Mouse (Mus musculus) c-Kit-negative CD71-positive TER-119-positive erythroid progenitor cells, embryonic 14.5 days (primary cell): ENCODE data around the gene Olfr855.

Experiments
- DNase-seq: peaks from one replicate; pipeline ENCODE4 v3.0.0-alpha.2; 2013; ENCODE audit warnings: low read depth, low spot score

Gene Olfr855

DNA sequence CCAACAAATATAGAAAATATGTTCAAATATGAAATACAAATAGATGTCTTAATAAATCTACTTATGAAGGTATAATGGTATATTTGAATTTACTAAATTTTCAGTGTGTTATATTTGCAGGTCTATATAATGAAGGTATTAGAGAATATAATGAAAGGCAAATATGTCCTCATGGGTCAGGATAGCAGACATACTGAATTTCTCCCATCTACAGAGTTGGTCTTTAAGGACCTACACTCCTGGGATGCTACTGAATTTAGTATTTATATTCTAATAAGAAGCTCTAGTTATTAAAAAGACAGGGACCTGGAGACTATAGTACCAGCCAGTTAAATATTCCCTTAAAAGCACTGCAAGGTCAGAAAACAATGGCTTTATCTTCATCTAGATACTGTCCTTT, at the start of gene Olfr855:
Olfr855 (plus strand) TSS at position 301 of the 400 bp plus-strand sequence.
- DNase-seq, result no peak

DNA sequence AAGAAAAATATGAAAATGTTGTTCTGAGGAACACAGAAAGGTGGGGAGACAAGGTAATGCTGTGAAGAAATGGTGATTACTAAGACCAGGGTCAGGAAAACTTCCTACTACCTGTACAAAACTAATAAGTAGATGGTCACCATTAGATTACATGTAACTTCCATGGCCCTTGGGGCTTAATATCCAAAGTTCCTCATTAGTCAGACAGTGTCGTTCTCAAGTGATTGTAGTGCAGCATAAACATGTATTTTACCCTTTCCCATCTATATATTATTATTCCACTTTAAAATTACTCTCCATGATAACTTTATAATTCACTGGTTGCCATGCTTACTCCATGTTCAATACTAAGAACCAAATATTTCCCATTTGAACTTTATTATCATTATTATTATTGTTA, 41.4 kb upstream of the Olfr855 start, which contains the start of gene Olfr853:
Olfr853 (minus strand) TSS at position 101 of the 400 bp plus-strand sequence.
- DNase-seq, result no peak

DNA sequence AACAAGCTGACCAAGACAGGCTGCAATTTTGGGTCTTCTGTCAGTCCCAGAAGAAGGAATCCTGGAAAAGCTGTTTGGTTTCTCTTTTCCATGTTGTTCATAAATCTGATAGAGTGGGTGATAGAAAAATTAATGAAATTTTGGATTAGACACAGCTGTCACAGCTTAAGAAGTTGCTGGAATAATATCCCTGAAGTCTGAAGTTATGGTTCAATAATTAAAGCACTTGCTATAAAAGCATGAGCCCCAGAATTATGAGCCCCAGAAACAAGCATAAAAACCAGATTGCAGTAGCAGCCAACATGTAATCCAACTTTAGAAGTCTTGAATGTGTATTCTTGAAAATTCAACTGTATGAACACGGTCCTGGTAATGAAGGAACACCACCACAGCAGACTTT, 15.1 kb upstream of the Olfr855 start, which contains the start of gene Olfr854:
Olfr854 (minus strand) TSS at position 101 of the 400 bp plus-strand sequence.
- DNase-seq, result no peak

DNA sequence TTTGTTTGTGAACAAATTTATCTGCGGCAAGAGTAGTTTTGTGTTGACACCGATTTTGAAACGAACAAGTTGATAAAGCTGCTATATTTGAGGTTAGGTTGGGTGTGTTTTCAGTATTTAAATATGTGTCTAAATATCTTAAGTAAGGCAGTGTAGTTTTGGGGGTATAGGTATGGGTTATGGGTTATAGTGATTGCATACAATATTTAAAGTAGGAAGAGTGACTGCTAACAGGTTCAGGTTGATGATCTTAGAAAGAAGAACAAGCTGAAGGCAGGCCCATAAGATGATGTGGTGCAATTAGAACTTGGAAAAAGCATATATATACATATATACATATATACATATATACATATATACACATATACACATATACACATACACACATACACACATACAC, 38.9 kb downstream of the Olfr855 start:
- no peak for DNase-seq

DNA sequence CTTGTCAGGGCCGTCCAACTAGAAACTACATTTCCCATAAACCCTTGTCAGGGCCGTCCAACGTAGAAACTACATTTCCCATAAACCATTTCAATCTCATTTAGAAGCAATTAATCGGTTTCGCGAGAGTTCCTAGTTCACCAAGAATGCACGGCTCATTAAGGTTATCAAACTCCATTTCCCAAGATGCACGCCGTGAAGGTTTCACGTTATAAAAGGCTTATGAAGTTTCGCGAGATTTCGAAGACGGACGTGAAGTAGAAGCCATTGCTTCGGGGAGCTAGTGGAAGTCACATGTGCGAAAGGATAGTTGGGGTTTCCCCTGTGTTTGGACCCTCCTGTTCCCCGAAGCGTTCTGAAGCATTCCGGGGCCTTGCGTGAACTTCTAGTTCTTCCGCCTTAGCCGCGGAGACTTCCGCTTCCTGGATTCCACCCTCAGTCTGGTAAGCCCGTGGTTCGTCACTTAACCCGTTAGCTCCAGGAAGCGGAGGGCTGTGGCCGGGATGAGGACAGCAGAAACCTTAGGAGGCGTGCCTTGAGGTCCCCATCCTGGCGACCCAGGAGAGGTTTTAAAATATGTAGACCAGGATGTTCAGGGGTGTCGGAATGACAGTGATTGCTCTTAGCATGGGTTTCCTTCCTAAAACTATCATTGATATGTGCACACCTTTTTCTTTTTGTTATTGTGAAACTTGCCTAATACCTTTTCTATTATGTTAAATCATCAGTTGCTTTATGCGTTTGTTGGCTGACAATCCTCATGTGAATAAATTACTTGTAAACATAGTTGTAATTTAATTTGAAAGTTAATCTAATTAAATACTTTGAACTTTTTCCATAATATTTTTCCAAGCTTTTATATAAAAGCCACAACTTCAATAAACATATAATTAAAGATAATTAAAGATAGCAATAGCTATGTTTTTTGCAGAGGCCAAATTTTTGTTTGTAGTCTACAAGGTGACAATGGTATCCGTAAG, 39.7 kb downstream of the Olfr855 start, which contains the start of gene Zfp317:
Zfp317 (plus strand) TSS at position 260 of the 980 bp plus-strand sequence.
- peak; percentile 82 for DNase-seq

DNA sequence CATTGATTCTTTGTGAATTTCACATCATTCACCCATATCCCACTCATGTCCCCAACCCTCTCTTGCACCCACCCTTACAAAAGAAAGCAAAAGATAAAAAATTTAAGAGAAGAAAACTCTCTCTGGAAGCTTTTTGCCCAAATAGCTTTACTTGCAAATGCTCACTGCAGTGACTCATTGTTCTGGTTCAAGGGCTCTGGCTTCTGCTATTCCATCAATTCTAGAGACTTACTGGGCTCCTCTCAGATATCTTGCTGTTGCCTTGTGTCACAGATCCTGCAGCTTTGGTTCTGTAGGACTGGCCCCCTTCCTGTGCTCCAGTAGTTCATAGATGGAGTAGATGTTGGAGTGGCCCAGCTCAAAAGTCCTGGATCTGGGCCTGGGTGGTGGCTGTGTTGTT, 47.2 kb downstream of the Olfr855 start:
- DNase-seq, result no peak
